Mouse (Mus musculus) hindbrain, embryonic 14.5 days (tissue): Measurements from ENCODE around the gene Ccdc59. TPM values are rescaled to one million over a fixed set of nuclear protein-coding genes. Genes with fewer than 3 reads are reported as not detected.

ENCODE experiments used
- ATAC-seq: fragments of 200-750 bp; cut with Nextera tagmentation; 2 replicates; pipeline ENCODE4 v1.8.0; 2017; ENCODE audit warnings: moderate number of reproducible peaks, mild to moderate bottlenecking, moderate TSS enrichment, moderate library complexity; ENCODE audit not compliant: low FRiP score
- DNase-seq: peaks from one replicate; pipeline ENCODE4 v3.0.0-alpha.2; 2015; ENCODE audit warnings: low spot score
- H3K27ac ChIP-seq: fragments of 300-500 bp; sonication (generic); 2 replicates; pipeline ENCODE4 v1.5.1; 2014; ENCODE audit warnings: mild to moderate bottlenecking, moderate library complexity
- H3K27me3 ChIP-seq: fragments of 300-500 bp; sonication (generic); 2 replicates; pipeline ENCODE4 v1.6.1; 2014; ENCODE audit warnings: mild to moderate bottlenecking, low read length, mixed read lengths; ENCODE audit not compliant: control insufficient read depth, insufficient read depth
- H3K36me3 ChIP-seq: fragments of 300-500 bp; sonication (generic); replicated peaks from 2 replicates; pipeline ENCODE4 v1.6.1; 2014; ENCODE audit not compliant: control insufficient read depth, insufficient read depth
- H3K4me1 ChIP-seq: fragments of 300-500 bp; sonication (generic); replicated peaks from 2 replicates; pipeline ENCODE4 v1.6.1; 2014; ENCODE audit warnings: antibody characterized with exemption, low read length, mixed read lengths; ENCODE audit not compliant: control insufficient read depth, insufficient read depth
- H3K4me2 ChIP-seq: fragments of 300-500 bp; sonication (generic); replicated peaks from 2 replicates; pipeline ENCODE4 v1.6.1; 2014; ENCODE audit warnings: mild to moderate bottlenecking, moderate library complexity
- H3K4me3 ChIP-seq: fragments of 300-500 bp; sonication (generic); replicated peaks from 2 replicates; pipeline ENCODE4 v1.5.1; 2014; ENCODE audit warnings: mild to moderate bottlenecking, low read length
- H3K9ac ChIP-seq: fragments of 300-500 bp; sonication (generic); 2 replicates; pipeline ENCODE4 v1.6.1; 2014
- H3K9me3 ChIP-seq: fragments of 300-500 bp; sonication (generic); 2 replicates; pipeline ENCODE4 v1.6.1; 2016; ENCODE audit warnings: low read length; ENCODE audit not compliant: control insufficient read depth
- WGBS: fragments of 180-500 bp; shearing (Covaris S2); extraction: QIAGEN DNeasy Blood & Tissue Kit; methylation state at CpG from one replicate; pipeline ENCODE4 v1.1.7; 2014; 5-methylcytosine and 5-hydroxymethylcytosine counted together
- polyA plus RNA-seq: library from polyadenylated mRNA; unstranded; fragments of >200 nt; fragmentation: Nextera tagmentation; extraction: Ambion mirVana; gene quantifications from 2 replicates; pipeline ENCODE4 v1.2.1, GENCODE M21; 2014

Ccdc59 gene
- polyA plus RNA-seq, 1 experiment from 2014 or later = 39.1 TPM

DNA sequence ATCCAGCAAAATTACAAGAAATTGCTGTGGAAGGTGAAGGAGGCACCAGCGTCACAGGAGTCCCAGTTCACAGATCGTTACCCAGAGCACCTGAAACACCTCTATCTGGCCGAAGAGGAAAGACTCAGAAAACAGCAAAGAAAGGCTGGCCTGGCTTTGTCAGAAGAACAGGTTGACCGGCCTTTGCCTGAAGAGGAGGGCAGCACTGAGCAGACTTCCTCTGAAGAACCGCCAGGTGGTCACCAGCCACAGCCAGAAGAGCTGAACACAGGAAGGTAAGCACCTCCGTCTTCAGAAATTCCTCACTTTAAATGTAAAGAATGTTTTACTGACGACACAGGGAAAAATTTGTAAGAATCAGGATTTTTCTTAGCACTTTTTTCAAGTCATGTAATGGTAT is 1.7 kb downstream of the Ccdc59 start:
- 89% methylated on average over 7 of the region's 7 CpGs for WGBS
- no peaks in the 10 kb centered on the region for H3K9me3 ChIP-seq
- no peaks in the 10 kb centered on the region for H3K27me3 ChIP-seq
- peak overlapping the region; percentile 89 for H3K4me2 ChIP-seq
- peak overlapping the region; percentile 92; the same call in 1 of the 2 replicates for H3K4me3 ChIP-seq
- no peak overlapping the region for H3K27ac ChIP-seq
- ATAC-seq = no peak
- no peak for DNase-seq
- H3K36me3 ChIP-seq = peaks cover 48% of the 10 kb centered on the region
- peaks cover 8% of the 10 kb centered on the region for H3K4me1 ChIP-seq
- no peak overlapping the region for H3K9ac ChIP-seq

DNA sequence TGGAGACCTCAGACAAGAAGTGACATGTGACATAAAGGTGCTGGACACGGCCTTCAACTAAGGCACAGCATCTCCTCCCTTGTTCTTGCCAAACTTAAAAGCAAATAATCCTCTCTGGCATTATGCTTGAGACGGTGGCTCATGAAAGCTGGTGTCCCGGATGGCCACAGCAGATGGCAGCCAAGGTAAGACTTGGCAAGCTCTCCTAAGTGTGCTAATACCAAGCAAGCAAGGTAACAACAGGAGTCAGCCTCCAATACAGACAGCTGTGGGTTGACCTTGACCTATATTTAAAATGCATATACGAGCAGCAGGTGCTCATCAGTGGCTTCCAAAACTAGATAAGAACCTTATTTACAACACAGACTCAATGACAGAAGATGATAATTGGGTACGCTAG is 9.4 kb downstream of the Ccdc59 start:
- no peak for DNase-seq
- Histone ChIP-seq H3K4me3 (no peak overlapping the region), H3K4me1 (no peaks in the 10 kb centered on the region), H3K9me3 (no peaks in the 10 kb centered on the region), H3K4me2 (no peak overlapping the region), H3K27me3 (no peaks in the 10 kb centered on the region), H3K9ac (no peak overlapping the region), H3K36me3 (peaks cover 51% of the 10 kb centered on the region), H3K27ac (no peak overlapping the region)
- WGBS = 90% methylated on average over 5 of the region's 5 CpGs
- ATAC-seq = no peak

DNA sequence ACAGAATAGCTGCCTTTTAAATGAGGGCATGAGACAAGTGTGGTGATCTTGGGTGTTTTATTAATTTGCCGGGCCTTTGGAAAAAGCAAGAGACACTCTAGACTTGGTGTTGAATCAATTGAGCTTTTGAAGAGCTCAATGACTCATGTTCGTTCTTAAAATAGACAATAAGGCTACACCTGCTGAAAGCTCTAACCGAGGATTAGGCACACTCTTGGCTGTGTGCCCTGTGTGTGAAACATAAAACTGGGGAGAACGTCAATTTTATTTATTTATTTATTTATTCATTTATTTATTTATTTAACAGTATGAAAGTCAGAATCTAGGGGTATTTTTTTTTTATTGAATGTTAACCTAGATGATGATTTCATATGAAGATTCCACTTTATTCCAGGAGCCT is 10.3 kb downstream of the Ccdc59 start:
- ATAC-seq (no peak), DNase-seq (no peak)
- H3K27ac ChIP-seq = no peak overlapping the region
- no peaks in the 10 kb centered on the region for H3K27me3 ChIP-seq
- H3K9me3 ChIP-seq = no peaks in the 10 kb centered on the region
- no peaks in the 10 kb centered on the region for H3K4me1 ChIP-seq
- WGBS = 87% methylated on average over 4 of the region's 4 CpGs
- H3K9ac ChIP-seq = no peak overlapping the region
- no peak overlapping the region for H3K4me2 ChIP-seq
- H3K36me3 ChIP-seq = peaks cover 43% of the 10 kb centered on the region
- no peak overlapping the region for H3K4me3 ChIP-seq

DNA sequence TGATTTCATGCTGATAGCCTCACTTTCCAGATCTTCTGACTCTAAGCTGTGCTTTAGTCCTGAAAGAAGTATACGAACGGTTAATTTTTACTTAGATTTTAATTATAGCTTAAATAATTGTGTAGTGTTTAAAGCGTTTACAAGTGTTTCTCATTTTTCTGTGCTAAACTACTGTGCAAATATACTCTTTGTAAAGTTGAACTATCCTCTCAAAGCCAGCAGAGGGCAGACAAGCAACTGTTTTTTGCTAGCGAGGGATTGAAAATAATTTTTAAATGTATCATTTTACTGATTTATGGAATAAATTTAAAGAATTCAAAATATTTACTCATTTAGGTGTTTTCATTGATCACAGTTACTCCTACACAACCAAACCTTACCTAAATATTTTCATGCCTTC is 26.4 kb downstream of the Ccdc59 start:
- Histone ChIP-seq H3K4me3 (no peak overlapping the region), H3K36me3 (no peaks in the 10 kb centered on the region), H3K4me2 (no peak overlapping the region), H3K27me3 (no peaks in the 10 kb centered on the region), H3K4me1 (no peaks in the 10 kb centered on the region), H3K9me3 (no peaks in the 10 kb centered on the region), H3K9ac (no peak overlapping the region), H3K27ac (no peak overlapping the region)
- 52% methylated on average over 4 of the region's 4 CpGs for WGBS
- DNase-seq = peak; percentile 76
- ATAC-seq = no peak

Other genes starting within 250 kb of the Ccdc59 start
- gene Mettl25, start 313 bp downstream of the Ccdc59 start, polyA plus RNA-seq = 16.7 and 17.8 TPM in 2 replicates